Mouse (Mus musculus) liver, embryonic 14.5 days (tissue): ENCODE results near the gene Ccdc162. TPM values are rescaled to one million over a fixed set of nuclear protein-coding genes. Genes with fewer than 3 reads are reported as not detected.

Experiments
- ATAC-seq: fragments of 200-750 bp; cut with Nextera tagmentation; 2 replicates; pipeline ENCODE4 v1.8.0; 2017; ENCODE audit warnings: moderate number of reproducible peaks, mild to moderate bottlenecking, moderate library complexity; ENCODE audit not compliant: insufficient read depth
- DNase-seq, 3 experiments: peaks; one replicate each; pipeline ENCODE4 v3.0.0-alpha.2; 2012 to 2013; ENCODE audit warnings: low read depth in 3 of 3, low spot score in 3 of 3
- H3K27ac ChIP-seq: fragments of 300-500 bp; sonication (generic); 2 replicates; pipeline ENCODE4 v1.5.1; 2014; ENCODE audit warnings: moderate library complexity, mild to moderate bottlenecking, control low read depth, inconsistent platforms
- H3K27me3 ChIP-seq: fragments of 300-500 bp; sonication (generic); 2 replicates; pipeline ENCODE4 v1.6.1; 2014; ENCODE audit warnings: mild to moderate bottlenecking, low read length, moderate library complexity; ENCODE audit not compliant: control insufficient read depth, insufficient read depth
- H3K36me3 ChIP-seq: fragments of 300-500 bp; sonication (generic); replicated peaks from 2 replicates; pipeline ENCODE4 v1.6.1; 2014; ENCODE audit warnings: low read depth; ENCODE audit not compliant: control insufficient read depth, insufficient read depth
- H3K4me1 ChIP-seq, 2 experiments: fragments of 200-500 bp in 1 of 2; fragments of 300-500 bp in 1 of 2; sonication (generic) in 1 of 2; replicated peaks; 2 replicates each; pipeline ENCODE4 v1.6.1; 2012 to 2014; ENCODE audit warnings: antibody characterized with exemption in 1 of 2, inconsistent platforms in 1 of 2, low read length in 1 of 2; ENCODE audit not compliant: control insufficient read depth in 2 of 2, insufficient read depth in 2 of 2
- H3K4me2 ChIP-seq: fragments of 300-500 bp; sonication (generic); 2 replicates; pipeline ENCODE4 v1.6.1; 2014; ENCODE audit warnings: low read depth, mild to moderate bottlenecking, control low read depth, moderate library complexity
- H3K4me3 ChIP-seq, 2 experiments: fragments of 200-500 bp in 1 of 2; fragments of 300-500 bp in 1 of 2; sonication (generic) in 1 of 2; 2 replicates each; pipeline ENCODE4 v1.5.1; 2012 to 2014; ENCODE audit warnings: low read depth in 2 of 2, low read length in 2 of 2, mild to moderate bottlenecking in 2 of 2, control low read depth in 1 of 2, inconsistent platforms in 1 of 2, moderate library complexity in 1 of 2; ENCODE audit not compliant: insufficient read depth in 1 of 2
- H3K9ac ChIP-seq: fragments of 300-500 bp; sonication (generic); replicated peaks from 2 replicates; pipeline ENCODE4 v1.6.1; 2014; ENCODE audit warnings: mild to moderate bottlenecking, control low read depth, moderate library complexity
- H3K9me3 ChIP-seq: fragments of 300-500 bp; sonication (generic); 2 replicates; pipeline ENCODE4 v1.6.1; 2016; ENCODE audit warnings: low read length, mixed read lengths; ENCODE audit not compliant: control insufficient read depth
- CTCF ChIP-seq: IDR thresholded peaks from 2 replicates; pipeline ENCODE4 v1.5.1; 2016; ENCODE audit warnings: antibody characterized with exemption, low read depth, control low read depth
- EP300 ChIP-seq: IDR thresholded peaks from 2 replicates; pipeline ENCODE4 v1.6.1; 2016; ENCODE audit warnings: antibody characterized with exemption, low read depth
- WGBS: fragments of 180-500 bp; shearing (Covaris S2); extraction: QIAGEN DNeasy Blood & Tissue Kit; methylation state at CpG from one replicate; pipeline ENCODE4 v1.1.7; 2014; ENCODE audit not compliant: insufficient replicate concordance; 5-methylcytosine and 5-hydroxymethylcytosine counted together
- polyA plus RNA-seq, 2 experiments: library from polyadenylated mRNA; depleted of rRNA in 1 of 2; stranded (reverse) in 1 of 2; unstranded in 1 of 2; fragments of >200 nt; fragmentation: Nextera tagmentation in 1 of 2; extraction: Ambion mirVana in 1 of 2; gene quantifications; 2 replicates each; pipeline versions ENCODE4 v1.2.1 to v1.2.3; 2012 to 2014

The Ccdc162 gene
- polyA plus RNA-seq, 2 experiments, result 0.07 to 0.10 TPM

GRCm38 (mm10) chr10:41730746-41731145, 14.3 kb upstream of the Ccdc162 start:
- peaks cover 5% of the 10 kb centered on the region for H3K36me3 ChIP-seq
- no peak for DNase-seq
- H3K27me3 ChIP-seq, result no peaks in the 10 kb centered on the region
- H3K9me3 ChIP-seq, result no peaks in the 10 kb centered on the region; the same call in 1 of the 2 replicates
- no peak overlapping the region for H3K27ac ChIP-seq
- H3K4me3 ChIP-seq, result no peak overlapping the region
- no peaks in the 10 kb centered on the region for H3K4me1 ChIP-seq
- TF ChIP-seq CTCF (no peak), EP300 (no peak)
- no peak for ATAC-seq
- WGBS, result 82% methylated on average over 10 of the region's 10 CpGs
- no peak overlapping the region for H3K4me2 ChIP-seq
- H3K9ac ChIP-seq, result no peak overlapping the region

- DNase-seq (no peak), ATAC-seq (no peak)
- Histone ChIP-seq H3K27me3 (no peaks in the 10 kb centered on the region), H3K4me2 (no peak overlapping the region), H3K4me3 (no peak overlapping the region), H3K36me3 (peaks cover 5% of the 10 kb centered on the region), H3K9me3 (no peaks in the 10 kb centered on the region; the same call in 1 of the 2 replicates), H3K9ac (no peak overlapping the region), H3K27ac (no peak overlapping the region), H3K4me1 (no peaks in the 10 kb centered on the region)
- TF ChIP-seq EP300 (no peak), CTCF (no peak)
- WGBS, result 73% methylated on average over 9 of the region's 9 CpGs
Measured at GRCm38 (mm10) chr10:41726215-41726614, 9.8 kb upstream of the Ccdc162 start.

GRCm38 (mm10) chr10:41719587-41719986, 3.2 kb upstream of the Ccdc162 start:
- 0 out of 4 replicates have a peak, but pooled peaks cover 0 to 2% of the 10 kb centered on the region in 2 experiments for H3K4me1 ChIP-seq
- 87% methylated on average over 9 of the region's 9 CpGs for WGBS
- DNase-seq (no peak), ATAC-seq (no peak)
- H3K36me3 ChIP-seq, result no peaks in the 10 kb centered on the region
- no peaks in the 10 kb centered on the region for H3K27me3 ChIP-seq
- H3K27ac ChIP-seq, result no peak overlapping the region
- TF ChIP-seq CTCF (no peak), EP300 (no peak)
- no peaks in the 10 kb centered on the region for H3K9me3 ChIP-seq
- no peak overlapping the region for H3K9ac ChIP-seq
- no peak overlapping the region for H3K4me2 ChIP-seq
- no peak overlapping the region for H3K4me3 ChIP-seq

GRCm38 (mm10) chr10:41715557-41715956, 877 bp downstream of the Ccdc162 start:
- H3K4me2 ChIP-seq, result no peak overlapping the region
- H3K9ac ChIP-seq, result no peak overlapping the region
- TF ChIP-seq CTCF (no peak), EP300 (no peak)
- H3K4me3 ChIP-seq, result no peak overlapping the region
- ATAC-seq (no peak), DNase-seq (no peak)
- no peak overlapping the region for H3K27ac ChIP-seq
- no peaks in the 10 kb centered on the region for H3K27me3 ChIP-seq
- no peaks in the 10 kb centered on the region for H3K36me3 ChIP-seq
- 81% methylated on average over 14 of the region's 14 CpGs for WGBS
- no peaks in the 10 kb centered on the region for H3K9me3 ChIP-seq
- H3K4me1 ChIP-seq, result 0 out of 4 replicates have a peak, but pooled peaks cover 0 to 4% of the 10 kb centered on the region in 2 experiments

GRCm38 (mm10) chr10:41711467-41711866, 5.0 kb downstream of the Ccdc162 start:
- WGBS, result 46% methylated on average over 7 of the region's 7 CpGs
- ATAC-seq, result no peak
- no peak for DNase-seq

More at GRCm38 (mm10) chr10:41711467-41711866, 5.0 kb downstream of the Ccdc162 start:
- Histone ChIP-seq H3K27ac (no peak overlapping the region), H3K36me3 (no peaks in the 10 kb centered on the region), H3K4me2 (no peak overlapping the region), H3K27me3 (no peaks in the 10 kb centered on the region), H3K4me1 (0 out of 4 replicates have a peak, but pooled peaks cover 0 to 4% of the 10 kb centered on the region in 2 experiments), H3K4me3 (no peak overlapping the region), H3K9ac (no peak overlapping the region), H3K9me3 (no peaks in the 10 kb centered on the region)
- no peak for TF ChIP-seq CTCF
- TF ChIP-seq EP300, result no peak
